Mouse (Mus musculus): ENCODE results near the gene Olfr805.

Olfr805 gene

DNA sequence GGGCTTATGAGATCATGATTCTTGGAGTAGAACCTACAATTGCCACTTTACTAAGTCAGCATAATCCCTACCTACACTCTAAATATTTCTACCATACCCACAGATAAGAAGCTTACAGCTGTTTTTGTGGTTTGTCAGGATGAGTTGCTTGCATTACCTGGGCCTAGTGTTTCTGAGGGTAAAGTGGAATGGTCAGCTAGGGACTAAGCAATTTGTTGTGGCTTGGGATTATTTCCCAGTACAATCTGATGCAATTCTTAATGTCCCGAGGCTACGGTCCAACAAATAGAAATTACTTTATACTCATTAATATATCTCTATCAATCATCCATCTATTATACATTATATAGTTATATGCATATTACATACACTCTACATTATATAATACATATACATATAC lies at the start of gene Olfr805:
TSS of gene Olfr805 (minus strand) at position 101 of the 400 bp plus-strand sequence.
- CTCF ChIA-PET, result no interaction called here

DNA sequence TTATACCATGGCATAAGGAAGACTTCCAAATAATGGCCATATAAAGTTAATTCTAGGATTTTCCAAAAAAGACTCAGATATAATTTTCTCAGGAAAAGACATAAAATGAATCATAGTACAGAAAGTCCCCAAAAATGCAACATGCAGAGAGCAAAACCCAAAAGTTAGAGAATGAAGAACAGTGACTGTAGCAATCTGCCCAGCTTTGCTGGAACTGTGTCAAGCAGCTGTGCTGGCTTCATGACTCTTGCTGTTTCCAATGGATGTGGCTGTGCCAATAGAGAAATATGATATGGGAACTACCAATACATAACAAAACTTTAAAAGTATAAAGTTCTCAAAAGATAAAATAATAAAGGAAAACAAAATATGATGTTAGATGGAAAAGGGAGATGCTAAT lies 48.9 kb upstream of the Olfr805 start:
- CTCF ChIA-PET, result no interaction called here

DNA sequence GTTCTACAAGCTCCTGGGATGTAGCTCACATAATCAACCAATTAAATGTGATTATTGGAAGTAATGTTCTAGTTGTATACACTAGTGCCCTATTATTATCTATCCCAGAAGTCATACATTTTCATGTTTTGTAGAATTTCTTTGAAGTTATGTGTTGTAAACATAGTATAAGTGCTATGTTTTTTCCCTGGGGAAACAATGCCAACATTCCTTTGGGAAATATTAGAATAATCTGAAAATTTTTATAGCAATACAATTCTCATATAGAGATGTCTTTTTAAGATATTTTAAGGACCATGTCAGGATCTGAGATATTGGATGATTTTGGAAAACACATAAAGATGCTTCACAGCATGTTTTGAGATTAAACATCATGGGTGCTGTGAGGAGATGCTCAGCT lies 45.2 kb upstream of the Olfr805 start, which contains the start of gene Olfr809:
TSS of gene Olfr809 (plus strand) at position 301 of the 400 bp plus-strand sequence.
- CTCF ChIA-PET, result no interaction called here

DNA sequence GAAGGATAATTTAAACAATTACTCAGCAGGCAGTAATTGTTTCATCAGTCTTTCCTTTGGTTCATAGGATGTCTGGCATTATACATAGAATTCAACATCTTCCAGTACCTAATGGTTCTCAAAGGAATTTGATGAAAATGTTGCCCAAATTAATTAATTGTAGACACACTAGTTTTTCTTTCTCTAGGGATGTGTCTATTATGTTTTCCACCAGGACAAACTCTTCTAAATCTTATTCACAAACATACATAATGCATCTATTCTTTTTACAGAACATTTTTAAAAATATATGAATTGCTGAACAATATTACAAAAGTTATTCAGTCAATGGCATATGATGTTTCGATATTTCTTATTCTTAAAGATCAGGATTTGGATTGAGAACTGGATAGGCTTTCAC lies 36.0 kb upstream of the Olfr805 start, which contains the start of gene Olfr808:
TSS of gene Olfr808 (plus strand) at position 301 of the 400 bp plus-strand sequence.
- CTCF ChIA-PET, result no interaction called here

DNA sequence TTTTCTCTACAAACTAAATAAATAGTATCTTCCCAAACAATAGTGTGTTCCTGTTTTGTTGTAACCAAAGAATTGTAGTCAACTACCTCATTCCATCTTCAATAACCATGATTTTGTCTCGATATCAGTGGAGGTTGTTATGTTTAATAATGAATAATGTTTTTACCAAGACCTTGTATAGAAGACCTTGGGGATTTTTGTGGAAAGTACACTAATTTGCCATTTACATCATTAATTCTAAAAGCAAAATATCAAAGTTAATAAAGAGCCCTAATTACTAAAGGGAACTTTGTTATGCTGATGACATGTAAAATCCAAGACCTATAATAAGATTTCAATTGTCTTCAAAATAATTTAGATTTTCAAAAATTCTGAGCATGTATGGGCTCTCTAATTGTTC lies 28.5 kb upstream of the Olfr805 start, which contains the start of gene Olfr807:
TSS of gene Olfr807 (minus strand) at position 101 of the 400 bp plus-strand sequence.
- CTCF ChIA-PET, result no interaction called here

DNA sequence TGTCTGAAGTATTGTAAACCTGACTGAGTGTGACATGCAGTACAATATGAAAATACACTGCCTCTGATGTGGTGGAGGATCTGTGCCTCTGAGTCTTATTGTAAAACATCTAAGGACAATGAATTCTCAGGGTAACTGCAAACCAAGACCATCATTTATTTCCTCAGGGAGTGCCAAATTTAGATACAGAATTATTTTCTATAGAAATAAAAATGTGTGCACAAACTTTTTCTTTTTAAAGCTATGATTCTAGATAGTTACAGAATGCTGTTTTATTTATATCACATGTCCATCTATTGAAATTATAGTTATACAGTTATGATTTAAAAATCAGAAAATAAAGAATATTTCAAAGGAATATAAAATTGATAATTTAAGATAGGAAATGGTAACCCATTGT lies 12.6 kb upstream of the Olfr805 start, which contains the start of gene Olfr806:
TSS of gene Olfr806 (minus strand) at position 101 of the 400 bp plus-strand sequence.
- CTCF ChIA-PET, result no interaction called here

DNA sequence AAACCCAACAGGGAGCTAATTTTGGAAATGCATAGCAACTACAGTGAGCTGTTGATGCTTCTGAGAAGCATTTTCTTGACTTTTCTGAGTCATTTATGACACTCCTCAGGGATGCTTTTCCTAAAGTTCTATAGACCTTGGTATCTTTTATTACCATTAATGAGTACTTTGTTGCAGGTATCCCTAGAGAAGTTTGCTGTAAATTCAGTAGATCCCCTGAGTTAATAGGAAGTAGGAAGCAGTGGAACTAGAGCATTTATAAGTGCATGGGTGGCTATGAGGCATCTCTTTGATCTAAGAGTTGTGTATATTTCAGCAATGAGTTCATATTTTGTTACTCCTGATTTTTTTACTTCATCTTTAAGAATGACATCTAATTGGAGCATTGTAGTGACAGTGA lies 26.3 kb downstream of the Olfr805 start, which contains the start of gene Olfr804:
TSS of gene Olfr804 (plus strand) at position 301 of the 400 bp plus-strand sequence.
- CTCF ChIA-PET, result no interaction called here

DNA sequence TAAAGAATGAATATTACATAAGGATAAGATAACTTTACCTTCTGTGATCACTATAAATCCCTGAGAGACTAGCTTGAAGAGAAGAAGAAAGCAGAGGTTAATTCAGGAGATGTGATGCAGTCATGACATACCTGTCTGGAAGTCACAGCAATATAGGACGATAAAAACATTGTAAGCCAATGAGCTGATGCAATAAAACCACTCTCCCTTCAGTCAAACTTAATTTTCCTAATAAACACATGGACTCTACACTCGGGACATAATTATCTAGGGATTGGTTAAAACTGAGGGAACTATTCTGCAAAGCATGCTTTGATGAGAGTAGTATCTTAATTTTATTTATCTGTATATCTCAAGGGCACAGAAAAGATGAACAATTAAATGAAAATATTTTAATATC lies 35.0 kb downstream of the Olfr805 start, which contains the start of gene Olfr803:
TSS of gene Olfr803 (minus strand) at position 101 of the 400 bp plus-strand sequence.
- CTCF ChIA-PET, result no interaction called here

DNA sequence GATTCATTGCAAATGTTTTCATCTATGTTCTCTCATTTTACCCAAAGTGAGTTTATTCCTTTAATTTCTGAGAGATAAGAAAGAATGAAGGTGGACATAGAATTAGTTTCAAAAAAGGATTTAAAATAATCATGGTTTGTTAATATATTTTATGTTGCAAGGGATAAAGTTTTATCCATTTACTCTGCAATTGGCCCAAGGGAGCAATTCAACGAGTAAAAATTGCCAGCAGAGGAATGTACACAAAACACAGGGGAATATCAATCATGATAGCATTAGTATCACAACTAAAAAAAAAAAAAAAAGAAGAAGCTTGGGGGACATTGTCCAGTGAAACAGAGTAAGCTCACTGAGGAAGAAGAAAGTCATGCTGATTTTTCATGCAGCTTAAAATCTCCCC lies 41.1 kb downstream of the Olfr805 start, which contains the start of gene Olfr802:
TSS of gene Olfr802 (minus strand) at position 101 of the 400 bp plus-strand sequence.
- CTCF ChIA-PET, result no interaction called here

DNA sequence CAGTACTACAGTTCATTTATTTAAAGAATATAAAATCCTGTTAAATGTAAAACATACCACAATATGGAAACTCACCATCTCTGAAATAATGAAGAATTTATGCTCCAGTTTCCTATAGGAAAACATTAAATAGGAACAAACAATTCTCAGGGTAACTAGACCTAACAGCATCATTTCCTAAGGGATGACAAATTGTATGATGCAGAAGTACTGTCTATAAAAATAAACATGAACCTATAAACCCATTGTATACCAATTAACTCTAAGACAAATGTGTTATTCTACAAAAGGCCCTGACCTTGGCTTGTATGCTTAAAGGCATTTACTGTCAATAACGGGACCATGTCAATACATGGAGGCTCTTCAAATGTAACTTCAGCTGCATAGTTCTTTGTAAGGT lies 55.4 kb downstream of the Olfr805 start, which contains the start of gene Olfr801:
TSS of gene Olfr801 (minus strand) at position 101 of the 400 bp plus-strand sequence.
- CTCF ChIA-PET, result no interaction called here
